Comparison of ENCODE assay signal across 23 mouse cellular contexts in genomic region chr7:45262266-45262665, GRCm38 (mm10). TPM values are rescaled to one million over a fixed set of nuclear protein-coding genes. Genes with fewer than 3 reads are reported as not detected.
DNase-seq lines count a peak whose midpoint lies in the region; ATAC-seq and TF ChIP-seq lines count a peak whose summit lies in the region.
"Had no signal": no experiment of that assay in that cellular context is flagged by ENCODE, and none has a peak within 500 bp of the region (broad histone marks: within the 10 kb centered on the region; RNA-seq: fewer than 3 reads in every experiment).

No protein-coding gene starts in this region.

- no peaks in the 10 kb centered on the region for H3K36me3 ChIP-seq in forebrain, embryonic 14.5 days (ENCODE audit: control insufficient read depth, insufficient read depth, low read length)
- H3K36me3 ChIP-seq in forebrain, postnatal 0 days (ENCODE audit: insufficient read depth) = no peaks in the 10 kb centered on the region
- H3K36me3 ChIP-seq in limb, embryonic 13.5 days = no peaks in the 10 kb centered on the region
- no peaks in the 10 kb centered on the region for H3K36me3 ChIP-seq in limb, embryonic 10.5 days
- H3K36me3 ChIP-seq: forebrain, embryonic 15.5 days; limb, embryonic 12.5 days; liver, embryonic 15.5 days; midbrain, embryonic 12.5 days had no signal

- TF ChIP-seq CTCF in forebrain, postnatal 0 days (IDR thresholded peaks at IDR 0.05; ENCODE audit: low read depth) = no peak

- no peaks in the 10 kb centered on the region for H3K4me1 ChIP-seq in forebrain, embryonic 14.5 days (ENCODE audit: control insufficient read depth, insufficient read depth, low read length)
- no peaks in the 10 kb centered on the region for H3K4me1 ChIP-seq in forebrain, postnatal 0 days (ENCODE audit: insufficient read depth)
- H3K4me1 ChIP-seq in limb, embryonic 13.5 days = peaks cover 11% of the 10 kb centered on the region
- peaks cover 11% of the 10 kb centered on the region; the same call in 1 of the 2 replicates for H3K4me1 ChIP-seq in limb, embryonic 10.5 days
- H3K4me1 ChIP-seq: liver, embryonic 15.5 days; midbrain, embryonic 12.5 days had no signal

- peak; percentile 55 for DNase-seq in forebrain, embryonic 14.5 days (ENCODE audit: low spot score)
- no peak for DNase-seq in forebrain, postnatal 0 days
- no peak for DNase-seq in limb, embryonic 10.5 days (ENCODE audit: low spot score)
- DNase-seq in ovary, postnatal 36 days (ENCODE audit: low spot score) = peak; percentile 3
- DNase-seq in ovary, postnatal 14 days (ENCODE audit: low spot score) = no peak
- peak; percentile 29 for DNase-seq in heart, postnatal 4 days
- DNase-seq in adrenal gland, adult (ENCODE audit: inconsistent age in 2 of 2, low spot score in 1 of 2) = no peak
- DNase-seq: adrenal gland, adult 2 months; cerebellum, adult 2 months; gastrocnemius, adult 2 months; right cerebral cortex, postnatal 25 days; thymus, adult 18-20 months had no signal

- H3K9me3 ChIP-seq in forebrain, embryonic 14.5 days (replicated peaks; ENCODE audit: control insufficient read depth, low read length) = no peaks in the 10 kb centered on the region
- H3K9me3 ChIP-seq in forebrain, postnatal 0 days (ENCODE audit: low read length) = no peaks in the 10 kb centered on the region
- H3K9me3 ChIP-seq in limb, embryonic 13.5 days = no peaks in the 10 kb centered on the region
- H3K9me3 ChIP-seq in limb, embryonic 10.5 days (replicated peaks) = no peaks in the 10 kb centered on the region
- H3K9me3 ChIP-seq: forebrain, embryonic 15.5 days; limb, embryonic 12.5 days; liver, embryonic 15.5 days; midbrain, embryonic 12.5 days had no signal

- no peak overlapping the region for H3K27ac ChIP-seq in forebrain, embryonic 14.5 days (ENCODE audit: low read depth, low read length)
- H3K27ac ChIP-seq in forebrain, postnatal 0 days (ENCODE audit: low read depth, low read length) = no peak overlapping the region
- no peak overlapping the region for H3K27ac ChIP-seq in limb, embryonic 13.5 days
- H3K27ac ChIP-seq in limb, embryonic 10.5 days = no peak overlapping the region
- H3K27ac ChIP-seq: forebrain, embryonic 15.5 days; gastrocnemius, adult 2 months; liver, embryonic 15.5 days; midbrain, embryonic 12.5 days had no signal

- ATAC-seq in forebrain, embryonic 14.5 days = no peak
- no peak for ATAC-seq in forebrain, postnatal 0 days
- no peak for ATAC-seq in limb, embryonic 13.5 days (ENCODE audit: low FRiP score, low read depth)
- ATAC-seq: forebrain, embryonic 15.5 days had no signal

- H3K9ac ChIP-seq in forebrain, embryonic 14.5 days (ENCODE audit: low read length) = no peak overlapping the region
- H3K9ac ChIP-seq in forebrain, postnatal 0 days = no peak overlapping the region
- peak overlapping the region; percentile 4; the same call in 1 of the 2 replicates for H3K9ac ChIP-seq in limb, embryonic 13.5 days
- H3K9ac ChIP-seq: forebrain, embryonic 15.5 days; liver, embryonic 15.5 days; midbrain, embryonic 12.5 days had no signal

- no peak overlapping the region for H3K4me3 ChIP-seq in forebrain, embryonic 14.5 days (ENCODE audit: low read depth, low read length)
- no peak overlapping the region for H3K4me3 ChIP-seq in forebrain, postnatal 0 days (ENCODE audit: low read depth, low read length)
- H3K4me3 ChIP-seq in limb, embryonic 13.5 days = no peak overlapping the region
- H3K4me3 ChIP-seq in limb, embryonic 10.5 days = no peak overlapping the region
- H3K4me3 ChIP-seq: forebrain, embryonic 15.5 days; gastrocnemius, adult 2 months; limb, embryonic 12.5 days; liver, embryonic 15.5 days; midbrain, embryonic 12.5 days had no signal

- no peaks in the 10 kb centered on the region for H3K27me3 ChIP-seq in forebrain, embryonic 14.5 days (replicated peaks; ENCODE audit: control insufficient read depth, insufficient read depth, low read length)
- no peaks in the 10 kb centered on the region for H3K27me3 ChIP-seq in forebrain, postnatal 0 days (ENCODE audit: insufficient read depth, low read length)
- no peaks in the 10 kb centered on the region for H3K27me3 ChIP-seq in limb, embryonic 13.5 days
- peaks cover 9% of the 10 kb centered on the region; the same call in 1 of the 2 replicates for H3K27me3 ChIP-seq in limb, embryonic 10.5 days (ENCODE audit: low read depth, poor library complexity, severe bottlenecking)
- H3K27me3 ChIP-seq: forebrain, embryonic 15.5 days; liver, embryonic 15.5 days had no signal

- no peak overlapping the region for H3K4me2 ChIP-seq in forebrain, embryonic 14.5 days (ENCODE audit: low read length)
- H3K4me2 ChIP-seq in forebrain, postnatal 0 days (ENCODE audit: low read depth) = no peak overlapping the region
- H3K4me2 ChIP-seq in limb, embryonic 13.5 days (replicated peaks) = no peak overlapping the region
- H3K4me2 ChIP-seq: forebrain, embryonic 15.5 days; limb, embryonic 12.5 days; liver, embryonic 15.5 days; midbrain, embryonic 12.5 days had no signal

- 59% methylated on average over 7 of the region's 7 CpGs for WGBS in forebrain, embryonic 14.5 days
- WGBS in forebrain, postnatal 0 days = 42% methylated on average over 7 of the region's 7 CpGs
- 49% methylated on average over 7 of the region's 7 CpGs for WGBS in limb, embryonic 13.5 days
- WGBS in limb, embryonic 10.5 days = 73% methylated on average over 7 of the region's 7 CpGs

RNA-seq across cellular contexts. Expression of gene Slc6a21, which starts 15.0 kb away (rescaled TPM):
- not detected in 2 replicates for polyA plus RNA-seq in forebrain, embryonic 14.5 days (2014; fragmentation: Nextera tagmentation; extraction: Ambion mirVana)
- not detected in 2 replicates for total RNA-seq in forebrain, postnatal 0 days (2014; rRNA removed)
- polyA plus RNA-seq in forebrain, postnatal 0 days (2015; fragmentation: Nextera tagmentation; extraction: Ambion mirVana) = not detected in 2 replicates
- not detected in 2 replicates for polyA plus RNA-seq in limb, embryonic 13.5 days (2015; fragmentation: Nextera tagmentation; extraction: Ambion mirVana)
- not detected in 2 replicates for polyA plus RNA-seq in limb, embryonic 10.5 days (2016; fragmentation: Nextera tagmentation; extraction: Ambion mirVana)
- not detected for total RNA-seq in heart, postnatal 4 days (2021)
- total RNA-seq: adrenal gland, adult 2 months; gastrocnemius, adult 2 months; heart, postnatal 14 days; layer of hippocampus, adult 18-20 months; left cerebral cortex, adult 18-20 months had no signal
- polyA plus RNA-seq: adrenal gland, adult 2 months; cerebellum, adult 2 months; forebrain, embryonic 15.5 days; intestine, embryonic 14.5 days; kidney, embryonic 14.5 days; limb, embryonic 12.5 days; liver, embryonic 15.5 days; midbrain, embryonic 12.5 days; urinary bladder, adult 2 months had no signal

RNA-seq across cellular contexts. Expression of gene Slc6a16, which starts 21.4 kb away (rescaled TPM):
- 0.09 and 0.26 TPM in 2 replicates for polyA plus RNA-seq in forebrain, embryonic 14.5 days (2014; fragmentation: Nextera tagmentation; extraction: Ambion mirVana)
- 0.24 TPM in 1 of 2 replicates, not detected in the other for total RNA-seq in forebrain, postnatal 0 days (2014; rRNA removed)
- polyA plus RNA-seq in forebrain, postnatal 0 days (2015; fragmentation: Nextera tagmentation; extraction: Ambion mirVana) = 0.74 and 1.7 TPM in 2 replicates
- polyA plus RNA-seq in limb, embryonic 13.5 days (2015; fragmentation: Nextera tagmentation; extraction: Ambion mirVana) = 0.28 and 0.43 TPM in 2 replicates
- polyA plus RNA-seq in limb, embryonic 10.5 days (2016; fragmentation: Nextera tagmentation; extraction: Ambion mirVana) = 0.24 and 0.49 TPM in 2 replicates
- total RNA-seq in heart, postnatal 4 days (2021) = under 1 TPM in 1 of 2 experiments, not detected in 1; 0.18 TPM
- total RNA-seq: adrenal gland, adult 2 months; gastrocnemius, adult 2 months; heart, postnatal 14 days had no signal
- polyA plus RNA-seq: adrenal gland, adult 2 months; liver, embryonic 15.5 days; urinary bladder, adult 2 months had no signal

RNA-seq across cellular contexts. Expression of gene Cd37, which starts 23.4 kb away (rescaled TPM):
- 0.99 and 1.4 TPM in 2 replicates for polyA plus RNA-seq in forebrain, embryonic 14.5 days (2014; fragmentation: Nextera tagmentation; extraction: Ambion mirVana)
- total RNA-seq in forebrain, postnatal 0 days (2014; rRNA removed) = 0.46 and 0.62 TPM in 2 replicates
- polyA plus RNA-seq in forebrain, postnatal 0 days (2015; fragmentation: Nextera tagmentation; extraction: Ambion mirVana) = 2.0 and 2.5 TPM in 2 replicates
- polyA plus RNA-seq in limb, embryonic 13.5 days (2015; fragmentation: Nextera tagmentation; extraction: Ambion mirVana) = 1.3 and 2.1 TPM in 2 replicates
- 1.1 and 1.2 TPM in 2 replicates for polyA plus RNA-seq in limb, embryonic 10.5 days (2016; fragmentation: Nextera tagmentation; extraction: Ambion mirVana)
- 1 to 10 TPM; 2.1 to 3.6 TPM for total RNA-seq in heart, postnatal 4 days (2021)

RNA-seq across cellular contexts. Expression of gene Tead2, which starts 46.7 kb away (rescaled TPM):
- 81.7 and 95.7 TPM in 2 replicates for polyA plus RNA-seq in forebrain, embryonic 14.5 days (2014; fragmentation: Nextera tagmentation; extraction: Ambion mirVana)
- 30.6 and 40.6 TPM in 2 replicates for total RNA-seq in forebrain, postnatal 0 days (2014; rRNA removed)
- polyA plus RNA-seq in forebrain, postnatal 0 days (2015; fragmentation: Nextera tagmentation; extraction: Ambion mirVana) = 18.4 and 22.5 TPM in 2 replicates
- 259 and 263 TPM in 2 replicates for polyA plus RNA-seq in limb, embryonic 13.5 days (2015; fragmentation: Nextera tagmentation; extraction: Ambion mirVana)
- 435 and 481 TPM in 2 replicates for polyA plus RNA-seq in limb, embryonic 10.5 days (2016; fragmentation: Nextera tagmentation; extraction: Ambion mirVana)
- total RNA-seq in heart, postnatal 4 days (2021) = 10 to 100 TPM; 66.4 to 69.4 TPM

RNA-seq across cellular contexts. Expression of gene Dkkl1, which starts 50.3 kb away (rescaled TPM):
- polyA plus RNA-seq in forebrain, embryonic 14.5 days (2014; fragmentation: Nextera tagmentation; extraction: Ambion mirVana) = 0.91 and 1.7 TPM in 2 replicates
- total RNA-seq in forebrain, postnatal 0 days (2014; rRNA removed) = 8.4 and 9.1 TPM in 2 replicates
- 8.9 and 12.1 TPM in 2 replicates for polyA plus RNA-seq in forebrain, postnatal 0 days (2015; fragmentation: Nextera tagmentation; extraction: Ambion mirVana)
- 1.3 and 1.4 TPM in 2 replicates for polyA plus RNA-seq in limb, embryonic 13.5 days (2015; fragmentation: Nextera tagmentation; extraction: Ambion mirVana)
- polyA plus RNA-seq in limb, embryonic 10.5 days (2016; fragmentation: Nextera tagmentation; extraction: Ambion mirVana) = 0.21 and 0.41 TPM in 2 replicates
- not detected for total RNA-seq in heart, postnatal 4 days (2021)
- total RNA-seq: adrenal gland, adult 2 months; gastrocnemius, adult 2 months; heart, postnatal 14 days had no signal
- polyA plus RNA-seq: adrenal gland, adult 2 months had no signal

Comparison
In these comparisons a context has a peak if more than half of its experiments do, and no peak if none do; other contexts are left out.
1. DNase-seq: peak in forebrain, embryonic 14.5 days (single experiment), ovary, postnatal 36 days (single experiment) and heart, postnatal 4 days (single experiment); none in forebrain, postnatal 0 days (single experiment), limb, embryonic 10.5 days (single experiment), ovary, postnatal 14 days (single experiment) and adrenal gland, adult (0 of 2).